Mouse (Mus musculus) neural tube, embryonic 15.5 days (tissue): ENCODE results near the gene Ctnna2. TPM values are rescaled to one million over a fixed set of nuclear protein-coding genes. Genes with fewer than 3 reads are reported as not detected.

Experiments used
- ATAC-seq: fragments of 200-750 bp; cut with Nextera tagmentation; 2 replicates; pipeline ENCODE4 v1.8.0; 2017; ENCODE audit warnings: mild to moderate bottlenecking, moderate TSS enrichment, moderate library complexity; ENCODE audit not compliant: low FRiP score
- H3K27ac ChIP-seq: fragments of 300-500 bp; sonication (generic); replicated peaks from 2 replicates; pipeline ENCODE4 v1.5.1; 2015; ENCODE audit warnings: mild to moderate bottlenecking, inconsistent platforms
- H3K27me3 ChIP-seq: fragments of 300-500 bp; sonication (generic); replicated peaks from 2 replicates; pipeline ENCODE4 v1.6.1; 2015; ENCODE audit warnings: inconsistent platforms
- H3K36me3 ChIP-seq: fragments of 300-500 bp; sonication (generic); 2 replicates; pipeline ENCODE4 v1.6.1; 2015; ENCODE audit warnings: inconsistent platforms
- H3K4me1 ChIP-seq: fragments of 300-500 bp; sonication (generic); 2 replicates; pipeline ENCODE4 v1.6.1; 2015; ENCODE audit warnings: inconsistent platforms
- H3K4me2 ChIP-seq: fragments of 300-500 bp; sonication (generic); 2 replicates; pipeline ENCODE4 v1.6.1; 2015; ENCODE audit warnings: inconsistent platforms, mild to moderate bottlenecking, moderate library complexity
- H3K4me3 ChIP-seq: fragments of 300-500 bp; sonication (generic); replicated peaks from 2 replicates; pipeline ENCODE4 v1.5.1; 2015; ENCODE audit warnings: mild to moderate bottlenecking, inconsistent platforms
- H3K9ac ChIP-seq: fragments of 300-500 bp; sonication (generic); replicated peaks from 2 replicates; pipeline ENCODE4 v1.6.1; 2015; ENCODE audit warnings: mild to moderate bottlenecking, inconsistent platforms
- H3K9me3 ChIP-seq: fragments of 300-500 bp; sonication (generic); replicated peaks from 2 replicates; pipeline ENCODE4 v1.6.1; 2016; ENCODE audit warnings: inconsistent platforms
- WGBS: fragments of 180-500 bp; shearing (Covaris S2); methylation state at CpG from one replicate; pipeline ENCODE4 v1.1.7; 2015; ENCODE audit warnings: mixed read lengths; 5-methylcytosine and 5-hydroxymethylcytosine counted together
- polyA plus RNA-seq: library from polyadenylated mRNA; unstranded; fragments of >200 nt; fragmentation: Nextera tagmentation; extraction: Ambion mirVana; gene quantifications from 2 replicates; pipeline ENCODE4 v1.2.1, GENCODE M21; 2015

Gene Ctnna2
- polyA plus RNA-seq, 1 experiment from 2014 or later = 119 TPM

DNA sequence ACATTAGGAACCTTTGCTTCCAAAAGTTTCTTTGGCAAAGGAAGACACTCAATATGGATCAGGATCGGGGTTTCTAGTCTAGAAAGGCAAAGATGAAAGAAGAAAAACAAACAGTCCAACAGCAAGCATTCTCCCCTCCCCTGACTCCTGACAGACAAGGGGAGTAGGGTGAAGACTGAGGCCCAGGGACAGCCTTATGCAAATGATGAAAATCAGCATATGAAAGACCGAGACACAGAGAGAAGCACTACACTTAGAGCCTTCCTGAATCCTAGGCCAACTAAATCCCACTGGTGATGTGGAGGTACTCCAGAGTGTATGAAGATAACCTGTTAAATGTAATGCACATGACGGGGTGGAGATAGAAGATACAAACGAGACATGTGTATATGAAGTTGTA is 787.9 kb downstream of the Ctnna2 start:
- no peak overlapping the region for H3K27ac ChIP-seq
- H3K36me3 ChIP-seq = no peaks in the 10 kb centered on the region
- H3K4me1 ChIP-seq = no peaks in the 10 kb centered on the region
- H3K9me3 ChIP-seq = no peaks in the 10 kb centered on the region
- H3K27me3 ChIP-seq = no peaks in the 10 kb centered on the region
- ATAC-seq = no peak
- no peak overlapping the region for H3K4me2 ChIP-seq
- no peak overlapping the region for H3K4me3 ChIP-seq
- H3K9ac ChIP-seq = no peak overlapping the region
- WGBS = 68% methylated on average over 4 of the region's 4 CpGs

DNA sequence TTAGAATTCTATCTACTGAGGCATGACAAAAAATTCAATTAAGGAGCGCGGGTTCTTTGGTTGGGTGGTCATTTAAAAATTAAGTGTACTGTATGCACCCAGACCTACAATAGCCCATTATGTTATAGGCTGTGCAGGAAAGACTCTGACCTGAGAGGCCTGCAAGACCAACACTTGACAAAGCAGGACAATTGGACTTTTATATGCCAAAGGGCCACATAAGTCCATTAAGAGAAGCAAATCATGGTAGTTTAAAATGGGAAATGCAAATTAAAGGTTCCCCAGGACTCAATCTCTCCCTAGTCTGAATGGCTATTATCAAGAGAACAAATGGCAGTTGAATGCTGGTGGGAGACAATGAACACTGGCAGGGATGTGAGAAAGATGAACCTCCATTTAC is 790.9 kb downstream of the Ctnna2 start:
- WGBS = 29% methylated on average over 2 of the region's 2 CpGs
- H3K27ac ChIP-seq = no peak overlapping the region
- ATAC-seq = no peak
- H3K4me3 ChIP-seq = no peak overlapping the region
- no peak overlapping the region for H3K9ac ChIP-seq
- no peaks in the 10 kb centered on the region for H3K9me3 ChIP-seq
- no peaks in the 10 kb centered on the region for H3K36me3 ChIP-seq
- H3K4me2 ChIP-seq = no peak overlapping the region
- no peaks in the 10 kb centered on the region for H3K27me3 ChIP-seq
- H3K4me1 ChIP-seq = no peaks in the 10 kb centered on the region

DNA sequence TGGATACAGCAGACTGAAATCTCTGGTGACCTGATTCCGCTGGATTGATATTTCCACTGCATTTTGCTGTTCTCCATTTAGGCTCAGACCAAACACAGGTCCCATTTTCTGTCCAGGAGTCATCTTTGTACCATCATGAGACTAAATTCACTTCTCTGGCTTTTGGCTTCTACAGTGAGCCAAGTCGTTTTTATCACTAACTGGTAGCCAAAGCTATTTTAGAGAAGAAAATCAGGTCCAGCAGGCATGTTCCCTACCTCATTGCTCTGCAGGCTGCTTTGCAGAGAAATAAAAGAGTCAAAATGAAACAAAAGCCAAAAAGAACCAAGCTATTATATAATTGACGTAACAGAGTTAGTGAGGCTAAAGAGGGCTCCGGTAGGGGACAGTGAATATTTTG is 793.7 kb downstream of the Ctnna2 start:
- H3K36me3 ChIP-seq = no peaks in the 10 kb centered on the region
- H3K4me2 ChIP-seq = no peak overlapping the region
- no peaks in the 10 kb centered on the region for H3K9me3 ChIP-seq
- H3K27me3 ChIP-seq = no peaks in the 10 kb centered on the region
- H3K4me1 ChIP-seq = no peaks in the 10 kb centered on the region
- no peak overlapping the region for H3K4me3 ChIP-seq
- H3K9ac ChIP-seq = no peak overlapping the region
- no peak for ATAC-seq
- H3K27ac ChIP-seq = no peak overlapping the region
- 73% methylated on average over 4 of the region's 4 CpGs for WGBS

- Histone ChIP-seq H3K9me3 (no peaks in the 10 kb centered on the region), H3K4me3 (no peak overlapping the region), H3K27ac (no peak overlapping the region), H3K4me1 (no peaks in the 10 kb centered on the region), H3K27me3 (no peaks in the 10 kb centered on the region), H3K4me2 (no peak overlapping the region), H3K9ac (no peak overlapping the region), H3K36me3 (no peaks in the 10 kb centered on the region)
- WGBS = 53% methylated on average over 2 of the region's 2 CpGs
- no peak for ATAC-seq
Measured at GRCm38 (mm10) chr6:77184896-77185295, 794.6 kb downstream of the Ctnna2 start.

DNA sequence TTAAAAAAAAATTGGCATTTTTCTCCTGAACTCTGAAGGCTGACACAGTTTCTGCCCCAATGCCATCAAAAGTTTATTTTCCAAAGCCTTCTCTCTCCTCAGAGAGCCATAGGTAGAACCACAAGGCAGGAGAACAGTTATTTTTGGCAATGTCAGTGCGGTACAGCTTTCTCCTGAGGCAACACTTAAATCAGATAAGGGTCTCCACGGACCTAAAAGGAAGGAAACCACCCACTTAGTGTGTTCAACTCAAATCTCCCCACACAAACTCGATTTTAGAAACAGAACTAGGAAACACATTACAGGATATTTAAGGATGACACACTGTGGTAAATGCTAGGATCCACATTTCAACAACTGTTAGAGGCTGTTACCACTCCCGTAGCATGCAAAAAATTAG is 803.7 kb downstream of the Ctnna2 start:
- Histone ChIP-seq H3K4me2 (no peak overlapping the region), H3K27me3 (no peaks in the 10 kb centered on the region), H3K27ac (no peak overlapping the region), H3K9me3 (no peaks in the 10 kb centered on the region), H3K4me3 (no peak overlapping the region), H3K9ac (no peak overlapping the region), H3K36me3 (no peaks in the 10 kb centered on the region), H3K4me1 (no peaks in the 10 kb centered on the region)
- no peak for ATAC-seq
- WGBS = 67% methylated on average over 4 of the region's 4 CpGs

DNA sequence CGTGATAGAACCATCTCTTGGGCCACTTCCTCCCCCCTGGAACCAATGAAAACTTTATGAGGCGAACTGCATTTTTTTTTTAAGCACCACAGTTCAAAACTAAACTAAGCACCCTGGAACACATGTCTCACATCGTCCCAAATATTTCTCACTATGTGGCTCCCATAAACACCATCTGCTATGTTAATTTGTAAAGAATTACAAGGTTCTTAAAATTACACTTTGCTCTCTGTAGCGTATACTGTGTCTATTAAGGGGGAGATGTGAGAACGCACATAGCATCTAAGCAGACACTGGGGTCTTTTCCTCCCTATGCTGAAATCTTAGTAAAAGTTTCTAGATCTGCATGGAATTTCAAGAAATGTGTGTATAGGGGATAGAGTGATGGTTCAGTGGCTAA is 822.5 kb downstream of the Ctnna2 start:
- Histone ChIP-seq H3K27ac (no peak overlapping the region), H3K36me3 (no peaks in the 10 kb centered on the region), H3K9ac (no peak overlapping the region), H3K4me1 (no peaks in the 10 kb centered on the region), H3K27me3 (no peaks in the 10 kb centered on the region), H3K9me3 (no peaks in the 10 kb centered on the region), H3K4me2 (no peak overlapping the region), H3K4me3 (no peak overlapping the region)
- 68% methylated on average over 5 of the region's 5 CpGs for WGBS
- no peak for ATAC-seq

DNA sequence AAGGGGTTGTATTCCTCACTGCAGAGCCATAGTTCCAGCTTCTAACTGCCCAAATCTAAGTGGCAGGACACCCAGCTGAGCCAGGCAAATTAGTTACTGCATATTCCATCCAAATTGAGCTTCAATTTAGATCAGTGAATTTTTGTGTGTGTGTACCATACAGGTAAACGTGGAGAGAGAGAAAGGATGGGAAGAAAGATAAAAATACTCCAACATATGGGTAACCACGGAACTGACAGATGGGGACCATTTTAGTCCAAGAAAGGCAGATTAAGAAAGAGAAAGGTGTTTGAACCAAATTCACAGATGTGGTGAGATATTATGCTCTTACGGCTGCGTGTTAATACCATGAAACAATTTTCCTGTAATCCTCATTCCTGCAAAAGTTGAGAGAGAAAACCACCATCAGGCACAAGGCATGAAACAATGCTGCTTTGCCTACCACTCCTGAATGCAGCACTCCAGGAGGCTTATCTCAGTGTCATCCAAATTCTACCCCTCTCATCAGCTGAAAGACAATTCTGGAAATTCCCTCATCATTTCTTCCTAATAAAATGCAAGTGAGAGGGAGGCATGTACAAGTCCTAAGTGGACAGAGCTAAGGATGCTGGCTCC is 840.1 kb downstream of the Ctnna2 start:
- Histone ChIP-seq H3K36me3 (no peaks in the 10 kb centered on the region), H3K27ac (no peak overlapping the region), H3K9ac (no peak overlapping the region), H3K4me3 (no peak overlapping the region), H3K4me1 (no peaks in the 10 kb centered on the region), H3K4me2 (no peak overlapping the region), H3K27me3 (no peaks in the 10 kb centered on the region), H3K9me3 (no peaks in the 10 kb centered on the region)
- 93% methylated on average over 4 of the region's 4 CpGs for WGBS
- ATAC-seq = no peak

DNA sequence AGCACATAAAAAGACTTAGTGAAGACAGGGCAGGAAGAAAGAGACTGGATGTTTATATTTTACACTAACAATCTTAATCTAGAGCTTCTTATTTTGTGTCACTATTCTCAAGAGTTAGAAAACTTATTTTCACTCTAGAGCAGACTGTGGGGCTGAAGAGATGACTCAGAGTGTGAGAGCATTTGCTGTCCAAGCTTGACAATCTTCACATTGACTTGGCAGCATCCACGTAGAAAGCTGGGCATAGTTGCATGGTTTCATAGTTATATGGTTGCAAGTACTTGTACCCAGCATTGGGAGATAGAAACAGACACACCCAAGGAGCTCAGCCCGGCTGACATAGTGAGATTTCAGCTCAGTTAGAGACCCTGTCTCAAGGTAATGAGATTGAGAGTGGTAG is 858.6 kb downstream of the Ctnna2 start:
- Histone ChIP-seq H3K4me3 (no peak overlapping the region), H3K4me1 (no peaks in the 10 kb centered on the region), H3K9ac (no peak overlapping the region), H3K27me3 (no peaks in the 10 kb centered on the region), H3K9me3 (no peaks in the 10 kb centered on the region), H3K36me3 (no peaks in the 10 kb centered on the region), H3K4me2 (no peak overlapping the region), H3K27ac (no peak overlapping the region)
- no peak for ATAC-seq
- 87% methylated on average over 2 of the region's 2 CpGs for WGBS

DNA sequence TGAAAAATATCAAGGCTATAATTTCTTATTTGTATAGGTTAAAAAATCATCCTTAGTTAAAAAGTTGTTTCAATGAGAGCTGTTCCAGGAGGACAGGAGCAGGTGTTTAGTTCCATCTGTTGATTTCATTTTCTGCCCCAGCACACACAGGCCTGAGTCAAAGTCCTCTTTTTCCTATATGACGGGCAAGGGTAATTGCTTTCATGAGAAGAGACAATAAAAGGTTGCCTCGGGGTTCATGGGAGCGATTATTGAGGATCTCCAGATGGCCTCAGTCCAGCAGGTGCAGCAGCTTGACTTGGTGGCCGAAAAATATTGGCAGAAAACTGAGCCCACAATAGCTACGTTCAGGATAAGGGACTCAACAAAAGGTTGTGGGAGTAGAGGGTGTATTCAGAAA is 859.0 kb downstream of the Ctnna2 start:
- WGBS = 33% methylated on average over 5 of the region's 5 CpGs
- Histone ChIP-seq H3K4me3 (no peak overlapping the region), H3K4me2 (no peak overlapping the region), H3K36me3 (no peaks in the 10 kb centered on the region), H3K27ac (no peak overlapping the region), H3K4me1 (no peaks in the 10 kb centered on the region), H3K9ac (no peak overlapping the region), H3K9me3 (no peaks in the 10 kb centered on the region), H3K27me3 (no peaks in the 10 kb centered on the region)
- ATAC-seq = no peak

DNA sequence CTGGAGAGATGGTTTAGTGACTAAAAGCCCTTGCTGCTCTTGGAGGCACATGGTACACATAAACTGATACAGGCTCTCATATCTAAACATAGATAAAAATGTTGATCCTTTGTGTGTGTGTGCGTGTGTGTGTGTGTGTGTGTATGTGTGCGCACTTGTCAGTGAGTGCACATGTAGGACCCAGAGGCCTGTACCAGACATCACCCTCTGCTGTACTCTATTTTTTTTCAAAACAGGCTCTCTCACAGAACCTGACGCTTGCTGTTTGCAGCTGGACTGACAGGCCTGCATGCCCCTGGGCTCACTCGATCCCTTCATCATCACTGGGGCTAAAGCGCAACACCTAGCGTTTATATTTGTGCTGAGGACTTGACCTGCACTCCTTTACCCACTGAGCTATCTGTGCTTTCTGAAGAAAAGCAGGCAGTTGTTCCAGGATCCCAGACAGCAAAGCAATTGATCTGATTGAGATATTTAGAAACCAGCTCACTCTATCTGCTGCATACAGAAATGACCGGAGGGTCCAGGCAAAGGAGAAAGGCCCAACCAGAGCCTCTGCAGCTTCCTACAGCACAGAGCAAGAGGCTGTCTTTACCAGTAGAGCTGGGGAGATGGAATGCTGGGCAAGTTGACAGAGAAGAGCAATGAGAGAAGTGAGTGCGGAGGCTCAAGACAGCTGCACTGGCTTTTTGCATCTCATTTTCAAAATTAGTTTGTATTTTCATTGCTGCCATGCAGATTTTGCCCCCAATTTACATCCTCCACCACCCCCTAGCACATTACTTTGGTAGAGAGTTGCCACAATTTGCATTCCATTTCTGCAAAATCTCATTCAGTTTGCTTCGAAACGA is 870.2 kb downstream of the Ctnna2 start:
- no peak for ATAC-seq
- H3K27ac ChIP-seq = peak overlapping the region; percentile 1; the same call in 1 of the 2 replicates

DNA sequence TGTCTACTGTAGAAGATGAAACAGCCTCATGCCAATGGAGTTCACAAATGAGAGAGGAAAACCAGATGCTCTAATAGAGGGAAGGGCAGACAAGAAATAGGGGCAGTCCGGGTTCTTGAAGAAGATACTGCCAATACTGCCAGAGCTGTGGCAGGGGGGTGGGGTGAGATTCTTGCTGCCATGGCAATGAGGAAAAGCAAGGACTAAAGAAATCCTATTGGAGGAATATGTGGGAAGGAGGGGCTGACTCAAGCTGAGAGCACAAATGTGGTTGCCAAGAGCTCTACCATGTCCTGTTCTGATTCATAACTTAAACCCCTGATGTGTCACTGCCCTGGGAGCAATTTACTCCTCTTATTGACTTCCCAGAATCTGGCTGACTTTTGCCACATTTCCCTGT is 878.5 kb downstream of the Ctnna2 start:
- no peak for ATAC-seq

More for the DNA sequence above, 870.2 kb downstream of the Ctnna2 start:
- Histone ChIP-seq H3K4me1 (peaks cover 14% of the 10 kb centered on the region; the same call in 1 of the 2 replicates), H3K4me3 (no peak overlapping the region), H3K36me3 (no peaks in the 10 kb centered on the region), H3K9me3 (no peaks in the 10 kb centered on the region), H3K4me2 (no peak overlapping the region), H3K27me3 (no peaks in the 10 kb centered on the region), H3K9ac (no peak overlapping the region)
- WGBS = 80% methylated on average over 10 of the region's 10 CpGs

GRCm38 (mm10) chr6:77098540-77098939 is 881.0 kb downstream of the Ctnna2 start:
- no peaks in the 10 kb centered on the region for H3K4me1 ChIP-seq
- no peak overlapping the region for H3K27ac ChIP-seq
- H3K27me3 ChIP-seq = no peaks in the 10 kb centered on the region
- H3K9me3 ChIP-seq = no peaks in the 10 kb centered on the region
- no peak overlapping the region for H3K9ac ChIP-seq
- no peak overlapping the region for H3K4me2 ChIP-seq
- ATAC-seq = no peak
- H3K4me3 ChIP-seq = no peak overlapping the region
- H3K36me3 ChIP-seq = no peaks in the 10 kb centered on the region
- 89% methylated on average over 1 of the region's 1 CpGs for WGBS

More for the DNA sequence above, 878.5 kb downstream of the Ctnna2 start:
- Histone ChIP-seq H3K9ac (no peak overlapping the region), H3K27me3 (no peaks in the 10 kb centered on the region), H3K27ac (no peak overlapping the region), H3K9me3 (no peaks in the 10 kb centered on the region), H3K4me1 (no peaks in the 10 kb centered on the region), H3K4me3 (no peak overlapping the region), H3K36me3 (no peaks in the 10 kb centered on the region), H3K4me2 (no peak overlapping the region)
- WGBS = 29% methylated on average over 1 of the region's 1 CpGs
